Mouse (Mus musculus): ENCODE results near the gene Sned1.

DNA sequence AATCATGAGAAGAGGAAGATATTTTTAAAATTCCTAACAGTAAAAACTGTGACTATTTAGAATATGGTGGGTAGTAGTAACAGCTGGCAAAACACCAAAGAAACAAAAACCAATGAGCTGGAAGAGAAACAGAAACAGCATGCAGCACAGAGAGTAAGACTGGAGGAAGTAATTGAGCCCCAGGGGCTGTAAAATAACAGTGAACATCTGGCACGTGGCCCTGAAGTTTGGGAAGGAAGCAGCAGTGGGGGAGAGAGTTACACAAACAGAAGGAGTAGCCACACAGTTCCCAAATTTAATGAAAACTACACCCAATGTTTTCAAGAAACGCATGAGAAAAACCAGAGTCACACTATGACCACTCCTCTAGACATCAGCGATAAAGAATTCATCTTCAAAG lies 31.6 kb downstream of the Sned1 start:
- TF ChIP-seq EP300 (IDR thresholded peaks at IDR 0.05; ENCODE audit: low read depth) (no peak), CTCF (IDR thresholded peaks at IDR 0.05; ENCODE audit: low read depth) (no peak)

All from liver, postnatal 0 days (tissue).